ENCODE assay signal across 9 mouse cellular contexts in genomic region chr6:117646628-117647027, GRCm38 (mm10).
DNase-seq lines count a peak whose midpoint lies in the region; ATAC-seq and TF ChIP-seq lines count a peak whose summit lies in the region.
"Had no signal": no experiment of that assay in that cellular context is flagged by ENCODE, and none has a peak within 500 bp of the region (broad histone marks: within the 10 kb centered on the region; RNA-seq: fewer than 3 reads in every experiment).

No protein-coding gene starts in this region.

- H3K9ac ChIP-seq in stomach, postnatal 0 days (ENCODE audit: low read length) = no peak overlapping the region
- H3K9ac ChIP-seq: liver, embryonic 13.5 days had no signal

- intact Hi-C loops in gastrocnemius, adult 2 months (cut with DNase I) = no loop called here
- intact Hi-C loops in gastrocnemius, postnatal 36 days (cut with DNase I) = no loop called here

- TF ChIP-seq CTCF in gastrocnemius, adult 2 months (IDR thresholded peaks at IDR 0.05) = peak; percentile 17; the same call in 1 of the 2 replicates
- TF ChIP-seq CTCF in stomach, postnatal 0 days (IDR thresholded peaks at IDR 0.05; ENCODE audit: low read depth) = peak; percentile 53
- TF ChIP-seq CTCF in thymus, adult 2 months (IDR thresholded peaks at IDR 0.05; ENCODE audit: borderline replicate concordance, control insufficient read depth, extremely low read depth, insufficient read depth, low read length, poor library complexity) = no peak

- H3K27ac ChIP-seq in gastrocnemius, adult 2 months = 0 out of 2 replicates have a peak overlapping the region, but pooled peaks have one; percentile 16
- no peak overlapping the region for H3K27ac ChIP-seq in stomach, postnatal 0 days (replicated peaks)
- H3K27ac ChIP-seq in thymus, adult 2 months (ENCODE audit: control insufficient read depth, insufficient read depth, low read length) = no peak overlapping the region
- H3K27ac ChIP-seq: liver, embryonic 13.5 days had no signal

- no peaks in the 10 kb centered on the region for H3K9me3 ChIP-seq in stomach, postnatal 0 days (ENCODE audit: control insufficient read depth, low read length)
- H3K9me3 ChIP-seq: liver, embryonic 13.5 days had no signal

- TF ChIP-seq POLR2A in thymus, adult 2 months (IDR thresholded peaks at IDR 0.05; ENCODE audit: control insufficient read depth, extremely low read depth, insufficient read depth, low read length, poor library complexity) = no peak

- no peak overlapping the region for H3K4me3 ChIP-seq in gastrocnemius, adult 2 months
- H3K4me3 ChIP-seq in stomach, postnatal 0 days (ENCODE audit: low read depth, low read length) = no peak overlapping the region
- no peak overlapping the region for H3K4me3 ChIP-seq in thymus, adult 2 months (ENCODE audit: control insufficient read depth, insufficient read depth, low read length)
- H3K4me3 ChIP-seq: liver, embryonic 13.5 days had no signal

- no peak overlapping the region for H3K4me2 ChIP-seq in stomach, postnatal 0 days (replicated peaks; ENCODE audit: low read depth)
- H3K4me2 ChIP-seq: liver, embryonic 13.5 days had no signal

- H3K4me1 ChIP-seq in stomach, postnatal 0 days (replicated peaks; ENCODE audit: control insufficient read depth, insufficient read depth) = no peaks in the 10 kb centered on the region
- no peaks in the 10 kb centered on the region for H3K4me1 ChIP-seq in thymus, adult 2 months (replicated peaks; ENCODE audit: control insufficient read depth, insufficient read depth, low read length)
- H3K4me1 ChIP-seq: liver, embryonic 13.5 days had no signal

- DNase-seq in gastrocnemius, adult 2 months = peak; percentile 45
- no peak for DNase-seq in gastrocnemius, postnatal 36 days
- DNase-seq in right cerebral cortex, postnatal 14 days = peak; percentile 15
- no peak for DNase-seq in right cerebral cortex, postnatal 25 days
- peak; percentile 10 to 17 for DNase-seq in layer of hippocampus, adult 8-10 months (ENCODE audit: low spot score in 2 of 2)
- DNase-seq in stomach, postnatal 0 days (ENCODE audit: low spot score) = no peak
- no peak for DNase-seq in kidney, postnatal 36 days
- no peak for DNase-seq in thymus, adult 2 months
- DNase-seq: liver, embryonic 13.5 days had no signal

- no peaks in the 10 kb centered on the region for H3K36me3 ChIP-seq in stomach, postnatal 0 days (ENCODE audit: control insufficient read depth, insufficient read depth, low read length)
- H3K36me3 ChIP-seq in thymus, adult 2 months (ENCODE audit: control insufficient read depth, insufficient read depth, low read length) = no peaks in the 10 kb centered on the region
- H3K36me3 ChIP-seq: liver, embryonic 13.5 days had no signal

- ATAC-seq in stomach, postnatal 0 days (ENCODE audit: low FRiP score, low TSS enrichment) = no peak

- H3K27me3 ChIP-seq in stomach, postnatal 0 days (ENCODE audit: control insufficient read depth, insufficient read depth, low read length) = no peaks in the 10 kb centered on the region
- no peaks in the 10 kb centered on the region for H3K27me3 ChIP-seq in thymus, adult 2 months (ENCODE audit: control insufficient read depth, insufficient read depth, low read length)
- H3K27me3 ChIP-seq: liver, embryonic 13.5 days had no signal

- TF ChIP-seq EP300 in stomach, postnatal 0 days (optimal IDR thresholded peaks at IDR 0.05) = no peak

- 59% methylated on average over 8 of the region's 8 CpGs for WGBS in stomach, postnatal 0 days
- WGBS in thymus, adult 2 months = 91% methylated on average over 8 of the region's 8 CpGs

Comparison
In these comparisons a context has a peak if more than half of its experiments do, and no peak if none do; other contexts are left out.
1. DNase-seq: peak in gastrocnemius, adult 2 months (single experiment), right cerebral cortex, postnatal 14 days (single experiment) and layer of hippocampus, adult 8-10 months (2 of 2); none in gastrocnemius, postnatal 36 days (0 of 2), right cerebral cortex, postnatal 25 days (single experiment), stomach, postnatal 0 days (single experiment), kidney, postnatal 36 days (0 of 2) and thymus, adult 2 months (single experiment).